Mouse (Mus musculus): ENCODE data around the gene Vps18.

- TF ChIP-seq CTCF (IDR thresholded peaks at IDR 0.05; ENCODE audit: low read depth, low read length) (no peak), GATA1 (IDR thresholded peaks at IDR 0.05; ENCODE audit: borderline replicate concordance, low read length) (no peak), GATA2 (IDR thresholded peaks at IDR 0.05; ENCODE audit: borderline replicate concordance, low read depth, low read length) (no peak), POLR2AphosphoS5 (IDR thresholded peaks at IDR 0.05; ENCODE audit: insufficient replicate concordance, low read depth, low read length) (no peak), TAL1 (conservative IDR thresholded peaks at IDR 0.05; ENCODE audit: low read depth, low read length) (no peak)
Observed at GRCm38 (mm10) chr2:119240075-119240818, 48.3 kb upstream of the Vps18 start.

All from G1E (cell line).